Mouse (Mus musculus): ENCODE results near the gene Olfr435.
"Not testable (repeated sequence)": the region's sequence is repeated elsewhere in the genome, so short reads cannot be mapped to it uniquely, and the experiment has no call there.

Olfr435 gene

GRCm38 (mm10) chr6:43196781-43197180 is at the start of gene Olfr435:
TSS of gene Olfr435 (plus strand) at chr6:43197146.
- DNase-seq (ENCODE audit: low read depth, low spot score): no peak

DNA sequence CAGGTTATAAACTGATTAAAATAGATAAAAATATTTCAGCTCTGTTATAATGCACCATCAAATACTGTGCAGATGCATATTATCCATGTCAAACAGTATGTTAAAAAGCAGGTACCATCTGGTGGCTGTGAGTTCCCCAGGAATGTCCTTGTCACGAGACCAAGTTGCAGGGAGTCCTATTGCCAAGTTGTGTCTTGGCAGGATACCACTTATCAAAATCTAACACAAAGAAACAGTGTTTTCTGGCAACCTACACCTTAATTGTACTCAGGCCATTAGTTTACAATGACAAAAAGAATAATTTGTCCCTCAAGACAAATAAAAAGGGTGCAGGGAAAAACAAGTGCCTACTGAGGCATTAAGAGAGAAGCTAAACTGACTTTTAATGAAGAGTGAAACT is 37.4 kb upstream of the Olfr435 start:
- DNase-seq (ENCODE audit: low read depth, low spot score): no peak

DNA sequence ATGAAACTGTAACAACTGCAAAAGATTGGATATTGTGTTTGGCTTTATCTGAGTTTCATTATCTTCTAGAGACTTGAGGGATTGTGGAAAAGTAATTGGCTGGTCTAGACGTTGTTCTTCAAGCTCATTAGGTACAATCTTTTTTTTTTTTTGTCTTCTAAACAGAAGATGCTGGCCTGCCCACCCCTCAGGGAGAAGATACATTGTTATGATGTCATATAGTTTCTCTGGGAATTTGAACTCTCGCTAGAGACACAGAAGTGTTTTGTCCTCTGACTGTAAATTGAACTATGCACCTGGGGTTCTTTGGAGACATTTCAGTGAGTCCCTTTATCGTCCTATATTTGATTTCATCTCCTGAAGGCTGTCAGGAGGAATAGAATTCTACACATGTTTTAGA is 34.0 kb upstream of the Olfr435 start, which contains the start of gene Olfr437:
Olfr437 (plus strand) TSS at position 301 of the 400 bp plus-strand sequence.
- DNase-seq (ENCODE audit: low read depth, low spot score): no peak

GRCm38 (mm10) chr6:43167246-43167645 is 29.7 kb upstream of the Olfr435 start:
- no peak for DNase-seq (ENCODE audit: low read depth, low spot score)

DNA sequence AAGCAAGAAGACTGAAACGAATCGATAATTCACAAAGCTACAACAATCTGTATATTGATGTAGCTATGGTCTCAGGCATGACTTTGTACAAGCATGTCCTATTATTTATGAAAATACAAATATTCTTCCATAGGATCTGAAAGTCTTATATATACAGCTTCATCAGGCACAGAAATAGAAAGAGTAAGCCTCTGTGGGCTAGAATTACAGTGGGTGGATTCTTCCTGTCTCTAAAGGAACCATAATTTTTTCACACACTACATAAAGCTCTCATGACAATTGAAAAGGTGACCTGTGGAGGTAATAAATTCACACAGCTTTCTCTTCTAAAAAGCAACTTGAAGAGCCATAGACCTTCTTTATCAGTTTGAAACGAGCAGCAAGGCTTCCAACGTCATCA is 25.1 kb upstream of the Olfr435 start, which contains the start of gene Olfr13:
Olfr13 (plus strand) TSS at position 301 of the 400 bp plus-strand sequence.
- DNase-seq (ENCODE audit: low read depth, low spot score): no peak

DNA sequence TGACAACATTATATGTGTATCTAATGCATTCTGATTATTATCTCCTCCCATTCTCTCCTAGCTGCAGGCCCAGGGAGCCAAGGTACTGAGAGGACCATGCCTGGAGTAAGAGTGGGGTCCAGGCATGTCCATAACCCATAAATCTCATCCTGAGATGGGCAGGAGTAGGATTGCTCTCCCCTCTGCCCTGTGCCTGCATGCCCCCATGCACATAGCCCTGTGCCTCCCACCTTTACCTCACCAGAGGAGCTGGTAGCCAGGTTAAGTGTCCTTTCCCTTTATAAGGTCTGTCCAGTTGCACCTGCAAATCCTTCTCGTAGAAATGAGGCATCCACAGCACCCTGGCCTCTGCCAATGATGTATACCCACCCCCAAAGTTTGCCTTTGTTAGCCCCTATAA is 18.8 kb upstream of the Olfr435 start:
- no peak for DNase-seq (ENCODE audit: low read depth, low spot score)

- DNase-seq (ENCODE audit: low read depth, low spot score): no peak
Observed at GRCm38 (mm10) chr6:43178584-43179501, 18.1 kb upstream of the Olfr435 start.

DNA sequence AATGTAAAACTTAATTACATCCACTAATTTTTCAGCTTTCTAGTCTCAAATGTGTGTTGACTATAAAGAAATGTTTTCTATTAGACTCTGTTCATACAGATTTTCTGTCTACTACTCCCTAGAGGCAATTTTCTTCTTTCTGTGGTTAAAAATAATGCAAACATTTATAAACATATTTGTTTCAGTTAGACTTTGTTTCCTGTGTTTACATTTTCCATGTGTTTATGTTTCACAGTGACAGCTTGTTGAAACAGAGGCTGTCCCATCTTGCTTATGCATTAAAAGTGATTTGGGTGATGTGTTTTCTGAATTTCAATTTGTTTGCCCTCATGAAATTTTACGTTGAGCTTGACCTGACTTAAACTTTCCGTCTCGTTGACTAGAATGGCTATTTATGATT is 6.0 kb upstream of the Olfr435 start:
- DNase-seq (ENCODE audit: low read depth, low spot score): no peak

GRCm38 (mm10) chr6:43198094-43198493 is 1.1 kb downstream of the Olfr435 start:
- no peak for DNase-seq (ENCODE audit: low read depth, low spot score)

- no peak for DNase-seq (ENCODE audit: low read depth, low spot score)
Observed at GRCm38 (mm10) chr6:43202786-43203185, 5.8 kb downstream of the Olfr435 start.

GRCm38 (mm10) chr6:43205355-43205754 is 8.4 kb downstream of the Olfr435 start:
- no peak for DNase-seq (ENCODE audit: low read depth, low spot score)

- DNase-seq (ENCODE audit: low read depth, low spot score): not testable (repeated sequence)
Observed at GRCm38 (mm10) chr6:43212873-43213272, 15.9 kb downstream of the Olfr435 start, which contains the start of gene Olfr434. TSS of gene Olfr434 (plus strand) at chr6:43213021.

DNA sequence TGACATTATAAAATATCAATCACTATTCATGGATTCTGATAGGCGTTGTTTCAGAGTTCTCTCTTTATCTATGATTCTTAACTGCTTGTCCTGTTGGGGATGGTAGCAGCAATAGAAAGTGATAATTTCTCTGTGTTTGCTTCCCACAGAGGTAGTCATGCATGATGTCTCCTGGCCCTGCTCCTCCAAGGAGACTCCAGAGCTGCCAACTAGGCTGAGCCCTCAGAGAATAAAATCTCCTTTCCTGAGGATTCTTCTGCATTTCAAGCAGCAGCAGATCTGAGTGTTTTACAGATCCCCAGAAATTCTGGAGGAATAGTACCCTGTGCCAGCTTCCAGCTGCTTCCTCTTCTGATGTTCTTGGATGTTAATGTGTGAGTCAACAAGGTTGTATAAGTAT is 34.3 kb downstream of the Olfr435 start, which contains the start of gene Olfr47:
Olfr47 (plus strand) TSS at position 275 of the 400 bp plus-strand sequence.
- DNase-seq (ENCODE audit: low read depth, low spot score): not testable (repeated sequence)

GRCm38 (mm10) chr6:43242061-43242460 is 45.1 kb downstream of the Olfr435 start:
- no peak for DNase-seq (ENCODE audit: low read depth, low spot score)

- no peak for DNase-seq (ENCODE audit: low read depth, low spot score)
Observed at GRCm38 (mm10) chr6:43247396-43247795, 50.5 kb downstream of the Olfr435 start.

DNA sequence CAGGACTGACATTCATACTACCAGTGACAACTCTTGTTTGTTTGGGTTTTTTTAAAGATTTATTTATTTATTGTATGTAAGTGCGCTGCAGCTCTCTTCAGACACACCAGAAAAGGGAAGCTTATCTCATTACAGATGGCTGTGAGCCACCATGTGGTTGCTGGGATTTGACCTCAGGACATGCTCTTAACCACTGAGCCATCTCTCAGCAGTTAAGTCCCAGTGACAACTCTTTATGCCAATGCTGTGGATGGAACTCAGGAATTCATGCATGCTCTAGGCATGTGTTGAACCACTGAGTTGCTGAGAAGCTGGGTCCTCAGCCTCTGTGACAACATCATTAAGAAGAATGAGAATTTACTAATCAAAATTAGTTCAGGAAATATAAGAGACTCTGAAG is 56.0 kb downstream of the Olfr435 start:
- DNase-seq (ENCODE audit: low read depth, low spot score): no peak
